Mouse (Mus musculus): ENCODE measurements around the gene Col19a1.

DNA sequence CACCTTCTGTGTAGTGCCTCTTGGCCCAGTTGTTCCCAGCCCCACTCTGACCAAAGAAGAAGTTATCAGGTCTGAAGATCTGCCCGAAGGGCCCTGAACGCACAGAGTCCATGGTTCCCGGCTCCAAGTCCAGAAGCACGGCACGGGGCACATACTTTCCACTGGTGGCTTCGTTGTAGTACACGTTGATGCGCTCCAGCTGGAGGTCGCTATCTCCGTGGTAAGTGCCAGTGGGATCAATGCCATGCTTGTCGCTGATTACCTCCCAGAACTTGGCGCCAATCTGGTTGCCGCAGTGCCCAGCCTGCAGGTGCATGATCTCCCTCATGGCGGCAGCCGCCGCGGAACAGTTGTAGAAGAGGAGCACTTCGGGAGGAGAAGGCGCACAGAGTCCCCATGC lies 7.8 kb upstream of the Col19a1 start:
- TF ChIP-seq POLR2A (IDR thresholded peaks at IDR 0.05; ENCODE audit: insufficient read depth, low read depth, low read length): no peak
- no peak for TF ChIP-seq CTCF (IDR thresholded peaks at IDR 0.05; ENCODE audit: insufficient read depth, low read depth, low read length)
